Mouse (Mus musculus) urinary bladder, postnatal 36 days (tissue): ENCODE data around the gene U2af1.
"Not testable (repeated sequence)": the region's sequence is repeated elsewhere in the genome, so short reads cannot be mapped to it uniquely, and the experiment has no call there.

Source experiments
- DNase-seq, 2 experiments: peaks; one replicate each; pipeline ENCODE4 v3.0.0; 2022; ENCODE audit warnings: low spot score in 2 of 2, mixed read lengths in 1 of 2

U2af1 gene

GRCm38 (mm10) chr17:31658468-31659185, at the start of gene U2af1:
Gene U2af1 (minus strand): TSS chr17:31658892.
- peak; percentile 97 for DNase-seq

- DNase-seq = peak in 1 of 2 experiments; percentile 73
These were observed 46.8 kb upstream of the U2af1 start for GRCm38 (mm10) chr17:31705271-31706020.

GRCm38 (mm10) chr17:31703276-31703980, 44.7 kb upstream of the U2af1 start:
- DNase-seq = peak in 1 of 2 experiments; percentile 65

GRCm38 (mm10) chr17:31698347-31698746, 39.7 kb upstream of the U2af1 start:
- no peak for DNase-seq

- not testable (repeated sequence) for DNase-seq
These were observed 36.7 kb upstream of the U2af1 start for GRCm38 (mm10) chr17:31695356-31695755.

GRCm38 (mm10) chr17:31694949-31695348, 36.3 kb upstream of the U2af1 start:
- no peak for DNase-seq

GRCm38 (mm10) chr17:31694023-31694376, 35.3 kb upstream of the U2af1 start:
- no peak for DNase-seq

- DNase-seq = peak; percentile 74 to 84
These were observed 34.8 kb upstream of the U2af1 start for GRCm38 (mm10) chr17:31693330-31694022.

- DNase-seq = no peak
These were observed 34.2 kb upstream of the U2af1 start for GRCm38 (mm10) chr17:31692918-31693317.

GRCm38 (mm10) chr17:31689606-31690005, 30.9 kb upstream of the U2af1 start:
- no peak for DNase-seq

- DNase-seq = no peak
These were observed 29.4 kb upstream of the U2af1 start for GRCm38 (mm10) chr17:31688112-31688511.

GRCm38 (mm10) chr17:31686225-31686564, 27.5 kb upstream of the U2af1 start:
- DNase-seq = no peak

GRCm38 (mm10) chr17:31685514-31686224, 27.0 kb upstream of the U2af1 start:
- peak; percentile 80 to 81 for DNase-seq

- DNase-seq = no peak
These were observed 21.8 kb upstream of the U2af1 start for GRCm38 (mm10) chr17:31680450-31680849.

GRCm38 (mm10) chr17:31677507-31677906, 18.8 kb upstream of the U2af1 start, which contains the start of gene Cryaa:
Gene Cryaa (plus strand): TSS chr17:31677807.
- no peak for DNase-seq

- DNase-seq = no peak
These were observed 15.7 kb upstream of the U2af1 start for GRCm38 (mm10) chr17:31674426-31674825.

- DNase-seq = no peak
These were observed 13.6 kb upstream of the U2af1 start for GRCm38 (mm10) chr17:31672279-31672678.

- no peak for DNase-seq
These were observed 13.0 kb upstream of the U2af1 start for GRCm38 (mm10) chr17:31671698-31672097.

GRCm38 (mm10) chr17:31670163-31670562, 11.5 kb upstream of the U2af1 start:
- no peak for DNase-seq

GRCm38 (mm10) chr17:31668306-31668705, 9.6 kb upstream of the U2af1 start:
- no peak for DNase-seq

- peak; percentile 73 to 83 for DNase-seq
These were observed 6.1 kb upstream of the U2af1 start for GRCm38 (mm10) chr17:31664760-31665159.
